Mouse (Mus musculus): ENCODE results near the gene Thoc5.

Gene Thoc5

DNA sequence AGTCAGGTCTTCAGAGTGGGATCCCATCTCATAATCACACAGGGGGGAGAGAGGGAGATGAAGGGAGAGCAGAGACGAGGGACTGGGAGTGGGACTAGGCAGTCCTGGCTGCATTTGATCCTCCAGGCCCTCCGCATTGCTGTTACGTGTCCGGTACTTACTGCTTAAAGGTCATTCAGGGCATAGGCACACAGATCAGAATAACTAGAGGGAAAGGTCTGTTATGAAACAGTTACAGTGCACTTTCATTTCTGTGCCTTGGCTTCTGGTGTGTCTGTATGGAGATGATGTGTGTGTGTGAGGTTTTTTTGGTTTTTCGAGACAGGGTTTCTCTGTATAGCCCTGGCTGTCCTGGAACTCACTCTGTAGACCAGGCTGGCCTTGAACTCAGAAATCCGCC lies 11.1 kb downstream of the Thoc5 start:
- DNase-seq (ENCODE audit: extremely low read depth, low read depth, low spot score): no peak

DNA sequence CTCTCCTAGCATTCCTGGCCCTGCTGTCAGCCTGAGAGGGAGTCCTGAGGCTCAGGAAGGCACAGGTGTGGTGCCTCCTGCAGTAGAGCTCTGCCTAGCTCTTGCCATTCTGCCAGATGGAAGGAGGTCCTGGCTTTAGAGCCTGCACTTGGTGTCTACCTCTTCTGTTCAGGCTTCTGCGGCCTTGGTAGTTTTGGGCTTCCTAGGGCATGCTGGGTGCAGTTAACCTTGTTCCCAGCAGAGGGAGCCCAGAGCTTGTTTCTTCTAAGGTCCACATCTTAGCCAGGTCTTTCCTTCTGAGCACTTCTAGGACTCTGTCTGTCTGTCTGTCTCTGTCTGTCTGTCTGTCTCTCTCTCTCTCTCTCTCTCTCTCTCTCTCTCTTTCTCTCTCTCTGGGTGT lies 20.9 kb downstream of the Thoc5 start:
- no peak for DNase-seq (ENCODE audit: extremely low read depth, low read depth, low spot score)

DNA sequence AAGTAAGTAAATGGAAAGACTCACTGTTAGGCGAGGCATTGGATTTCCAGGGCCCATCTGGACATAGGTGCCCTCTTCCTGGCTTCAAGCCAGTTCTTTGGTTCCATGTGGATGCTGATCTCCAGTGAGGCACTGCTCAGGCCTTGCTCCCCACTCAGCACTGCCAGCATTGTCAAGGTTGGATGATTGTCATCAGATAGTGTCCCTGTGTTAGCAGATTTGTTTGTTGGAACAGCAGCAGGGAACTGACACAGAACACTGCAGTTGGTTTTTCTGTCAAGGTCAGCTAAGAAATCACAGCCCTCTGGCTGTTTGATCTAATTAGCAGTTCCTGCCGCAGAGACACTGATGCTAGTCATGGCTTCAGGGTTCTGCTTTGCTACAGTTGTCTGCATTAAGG lies 26.2 kb downstream of the Thoc5 start:
- no peak for DNase-seq (ENCODE audit: extremely low read depth, low read depth, low spot score)

DNA sequence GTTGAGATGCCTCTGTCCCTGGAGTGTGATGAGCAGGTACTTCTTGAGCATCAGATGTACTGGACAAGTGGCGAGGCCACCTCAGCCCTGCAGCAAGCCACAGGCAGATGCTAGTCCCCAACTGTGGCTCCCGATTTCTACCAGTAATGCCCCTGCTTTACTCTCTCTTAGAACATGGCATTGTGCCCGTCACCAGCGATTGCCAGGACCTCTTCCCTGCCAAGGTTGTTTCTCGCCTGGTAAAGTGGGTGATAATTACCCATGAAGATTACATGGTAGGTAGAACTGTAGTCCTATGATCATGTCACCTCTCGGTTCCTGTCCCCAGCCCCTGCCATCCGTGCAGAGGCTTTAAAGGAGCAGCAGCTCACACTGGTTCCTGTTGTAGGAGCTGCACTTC lies 26.6 kb downstream of the Thoc5 start:
- DNase-seq (ENCODE audit: extremely low read depth, low read depth, low spot score): no peak

DNA sequence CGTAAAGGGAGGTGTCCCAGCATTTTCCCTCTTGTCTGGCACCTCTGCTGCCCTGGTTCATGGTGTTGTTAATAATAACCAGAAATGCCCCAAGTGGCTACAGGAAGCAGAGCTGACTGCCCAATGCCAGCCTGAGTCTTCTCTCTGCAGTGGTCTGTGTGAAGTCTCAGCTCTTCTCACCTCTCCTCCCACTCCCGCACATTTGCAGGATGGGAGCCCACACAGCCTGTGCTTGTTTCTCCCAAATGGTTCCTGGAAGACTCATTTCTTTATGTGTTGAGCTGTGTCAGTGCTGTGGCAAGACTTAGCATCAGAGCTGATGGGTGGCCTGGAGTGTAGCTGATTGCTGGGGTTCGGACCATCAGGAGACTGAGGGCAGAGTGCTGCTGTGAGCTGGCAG lies 32.1 kb downstream of the Thoc5 start:
- DNase-seq (ENCODE audit: extremely low read depth, low read depth, low spot score): no peak

DNA sequence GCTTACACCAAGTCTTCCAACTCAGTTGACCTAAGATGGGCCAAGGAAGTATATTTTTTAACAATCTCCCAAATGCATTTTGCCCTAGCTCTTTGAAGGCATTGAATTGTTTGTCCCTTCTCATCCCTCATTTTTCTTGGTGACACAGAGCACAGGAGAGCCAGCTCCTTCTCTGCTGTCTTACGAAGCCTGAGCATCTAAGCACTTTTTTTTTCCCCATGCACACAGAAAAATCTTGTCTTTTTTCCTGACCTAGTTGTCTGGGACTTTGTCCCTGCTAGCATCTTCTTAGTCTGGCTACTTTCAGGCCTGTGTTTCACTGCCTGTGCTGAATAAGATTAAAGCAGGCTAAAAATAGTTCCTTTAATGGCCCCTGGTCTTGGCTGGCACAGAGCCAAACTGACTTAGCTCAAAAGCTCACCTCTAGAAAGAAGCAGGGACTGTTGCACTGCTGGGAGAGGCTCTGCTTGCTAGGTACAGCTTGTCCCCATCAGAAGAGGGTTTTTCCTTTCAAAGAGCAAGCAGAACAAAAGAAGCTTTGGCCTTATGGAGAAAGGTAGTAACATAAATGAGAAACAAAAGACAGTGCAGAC lies 36.0 kb downstream of the Thoc5 start:
- no peak for DNase-seq (ENCODE audit: extremely low read depth, low read depth, low spot score)

DNA sequence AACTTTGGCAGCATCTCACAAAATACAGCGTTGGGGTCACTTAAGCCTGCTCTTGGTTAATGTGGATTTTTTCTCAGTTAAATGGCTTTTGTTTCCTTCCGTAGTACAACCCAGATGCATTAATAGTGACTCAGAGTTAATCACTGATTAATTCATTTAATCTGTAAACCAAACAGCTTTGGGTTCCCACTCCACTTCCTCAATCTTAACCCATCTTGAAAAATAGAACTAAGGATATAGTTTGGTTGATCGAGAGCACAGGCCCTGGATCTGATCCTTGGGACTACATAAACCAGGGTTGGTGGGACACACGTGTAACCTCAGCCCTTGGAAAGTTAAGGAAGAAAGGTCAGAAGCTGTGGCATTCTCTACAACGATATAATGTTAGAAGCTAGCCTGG lies 41.1 kb downstream of the Thoc5 start:
- DNase-seq (ENCODE audit: extremely low read depth, low read depth, low spot score): no peak

DNA sequence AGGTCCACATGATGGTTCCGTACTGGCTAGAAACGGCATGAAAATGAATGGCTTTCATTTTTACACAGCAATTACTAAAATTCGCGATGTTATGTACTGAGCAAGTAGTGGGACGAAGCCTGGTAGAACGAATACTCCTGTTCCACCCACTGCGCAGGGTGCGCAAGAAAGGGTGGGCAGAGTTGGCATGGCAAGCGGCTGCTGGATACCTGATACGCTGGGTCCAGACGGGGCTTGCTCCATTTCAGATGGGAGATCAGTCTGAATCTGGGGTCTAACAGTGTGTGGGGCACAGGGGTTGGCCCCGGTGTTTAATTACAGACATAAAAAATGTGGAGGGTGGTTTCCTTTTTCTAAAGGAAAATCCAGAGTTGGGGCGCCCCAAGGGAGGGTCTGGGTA lies 51.4 kb downstream of the Thoc5 start:
- DNase-seq (ENCODE audit: extremely low read depth, low read depth, low spot score): no peak

DNA sequence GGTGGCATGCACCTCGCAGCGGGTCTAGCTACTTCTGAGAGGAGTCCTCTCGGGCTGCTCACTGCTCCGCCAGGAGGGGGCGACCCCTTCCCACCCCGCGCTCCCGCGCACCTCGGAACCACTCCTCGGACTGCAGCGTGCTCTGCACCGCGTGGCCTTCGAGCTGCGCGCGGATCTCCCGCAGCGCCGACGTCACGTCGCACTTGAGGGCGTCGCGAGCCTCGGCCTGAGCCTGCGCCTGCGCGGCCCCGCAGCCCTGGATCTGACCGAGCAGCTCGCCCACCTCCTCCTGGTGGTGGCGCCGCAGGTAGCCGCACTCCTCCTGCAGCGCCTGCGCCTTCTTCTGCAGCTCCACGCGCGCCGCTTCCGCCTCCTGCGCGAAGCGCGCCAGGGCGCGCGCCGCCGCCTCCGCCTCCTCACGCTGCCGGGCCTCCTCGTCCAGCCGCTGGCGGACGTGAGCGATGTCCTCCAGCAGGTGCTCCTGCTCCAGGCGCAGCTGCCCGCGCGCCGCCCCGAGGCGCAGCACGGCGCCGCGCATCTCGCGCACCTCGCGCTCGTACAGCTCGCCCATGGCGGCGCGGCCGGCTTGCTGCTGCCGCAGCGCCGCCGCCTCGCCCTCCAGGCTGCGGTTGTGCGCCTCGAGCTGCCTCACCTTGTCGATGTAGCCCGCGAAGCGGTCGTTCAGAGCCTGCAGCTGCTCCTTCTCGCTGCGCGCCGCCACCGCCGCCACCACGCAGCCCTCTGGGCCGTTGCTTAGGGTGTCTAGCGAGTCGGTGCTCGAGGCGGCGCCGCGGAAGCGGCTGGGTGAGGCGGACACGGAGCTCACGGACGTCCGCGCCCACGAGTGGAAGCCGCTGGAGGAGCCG lies 52.1 kb downstream of the Thoc5 start:
- DNase-seq (ENCODE audit: extremely low read depth, low read depth, low spot score): no peak

DNA sequence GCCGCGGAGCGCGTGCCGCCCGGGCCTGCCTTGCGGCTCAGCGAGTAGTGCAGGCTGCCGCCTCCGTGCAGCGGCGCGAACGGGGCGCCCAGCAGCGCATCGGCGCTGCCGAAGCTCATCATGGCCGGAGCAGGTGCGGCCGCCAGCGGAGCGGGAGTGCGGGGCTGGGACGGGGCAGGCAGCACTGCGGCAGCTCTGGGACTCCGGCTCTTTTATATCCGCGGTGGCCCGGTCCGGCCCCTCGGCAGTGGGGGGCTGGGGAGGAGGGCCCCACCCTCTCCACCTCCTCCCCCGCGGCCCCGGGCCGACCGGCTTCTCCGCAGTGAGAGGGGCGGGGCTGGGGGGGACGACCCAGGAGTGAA lies 52.7 kb downstream of the Thoc5 start, which contains the start of gene Nefh:
Nefh (minus strand) TSS at position 252 of the 362 bp plus-strand sequence.
- no peak for DNase-seq (ENCODE audit: extremely low read depth, low read depth, low spot score)

DNA sequence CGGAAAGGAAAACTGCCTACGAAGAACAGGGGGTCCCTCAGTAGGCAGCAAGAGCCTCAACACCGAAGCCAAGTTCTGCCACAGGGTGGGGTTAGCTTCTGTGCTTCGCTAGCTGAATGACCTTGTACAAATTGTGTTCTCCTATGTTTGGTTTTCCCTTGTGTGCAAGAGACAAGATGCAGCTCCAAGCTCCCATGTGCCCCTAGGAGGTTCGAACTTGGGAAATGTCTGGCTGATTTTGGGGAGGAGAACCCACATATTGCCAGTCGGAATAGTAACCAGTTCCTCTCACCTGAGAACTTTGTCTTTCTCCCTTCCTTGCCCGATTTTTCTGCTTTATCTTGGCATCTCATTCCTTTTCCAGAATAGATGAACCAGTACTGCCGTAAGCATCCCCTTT lies 53.7 kb downstream of the Thoc5 start:
- no peak for DNase-seq (ENCODE audit: extremely low read depth, low read depth, low spot score)

DNA sequence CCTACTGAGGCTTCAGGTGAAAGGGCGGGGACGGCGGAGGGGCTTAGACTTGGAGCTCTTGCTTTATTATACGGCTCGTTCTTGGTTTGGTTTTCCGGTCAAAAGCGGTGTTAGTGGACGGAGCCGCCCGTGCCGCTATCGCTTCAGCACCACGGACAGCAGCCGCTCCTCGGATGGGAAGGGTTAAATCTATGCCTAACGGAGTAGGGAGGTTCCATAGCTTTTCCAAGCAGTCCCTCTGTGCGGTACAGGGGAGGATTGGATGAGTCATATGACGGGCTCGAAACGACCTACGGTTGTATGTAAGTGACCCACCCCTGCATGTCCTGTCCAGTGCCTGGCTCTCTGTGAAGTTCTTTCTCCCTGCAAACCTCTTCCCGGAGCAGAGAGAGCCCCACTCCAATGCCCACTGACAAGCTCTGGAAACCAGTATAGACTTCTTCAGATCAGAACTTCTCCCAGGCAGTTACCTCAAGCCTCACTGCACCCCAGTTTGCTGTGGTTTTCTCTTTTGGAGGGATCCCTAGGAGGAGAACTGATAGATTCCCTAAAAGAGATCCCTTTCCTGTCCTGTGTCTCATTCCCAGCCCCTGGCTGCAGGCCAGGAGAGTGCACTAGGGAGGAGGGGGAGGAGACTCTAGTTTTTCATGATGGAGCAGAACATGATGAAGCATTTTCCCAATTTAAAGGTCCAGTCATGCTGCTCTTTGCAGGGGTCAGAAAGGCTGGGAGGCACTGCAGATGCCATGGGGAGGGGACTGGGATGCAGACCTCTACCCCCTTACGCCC lies 54.3 kb downstream of the Thoc5 start:
- no peak for DNase-seq (ENCODE audit: extremely low read depth, low read depth, low spot score)

DNA sequence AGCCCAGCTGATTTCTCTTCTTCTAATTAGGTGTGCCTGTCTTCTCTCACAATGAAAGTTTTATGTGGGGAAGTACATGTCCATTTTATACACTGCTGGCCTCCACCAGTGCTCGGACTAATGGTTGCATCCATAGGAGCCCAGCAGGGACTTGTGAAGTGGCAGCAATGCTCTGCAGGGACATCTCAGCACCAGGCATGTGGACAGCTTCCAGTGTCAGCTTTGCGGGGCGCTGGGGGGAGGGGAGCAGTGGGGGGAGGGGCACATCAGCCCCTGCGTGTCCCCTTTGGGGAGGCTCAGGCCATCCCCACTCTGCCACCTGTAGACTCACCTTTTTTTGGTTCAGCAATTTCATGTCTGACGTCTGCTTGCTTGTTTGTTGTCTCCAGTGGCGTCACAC lies 58.3 kb downstream of the Thoc5 start:
- no peak for DNase-seq (ENCODE audit: extremely low read depth, low read depth, low spot score)

DNA sequence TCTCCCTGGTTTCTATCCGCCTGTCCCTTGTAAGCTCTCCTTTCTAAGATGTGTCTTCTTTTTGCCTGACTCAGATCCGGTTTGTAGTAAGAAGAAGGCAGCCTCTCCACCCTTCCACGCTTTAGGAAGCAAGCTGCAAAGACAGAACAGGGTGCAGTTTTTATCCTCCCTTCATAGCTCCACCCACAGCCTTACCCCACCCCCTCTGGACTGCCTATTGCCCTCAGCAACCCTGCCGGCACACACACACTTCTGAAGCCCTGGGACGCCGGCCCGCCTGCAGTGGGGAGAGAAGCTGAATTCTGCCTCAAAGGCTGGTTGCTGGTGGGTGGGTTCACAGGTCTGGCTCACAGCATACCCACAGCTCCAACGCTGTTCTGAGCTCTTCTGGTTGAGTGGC lies 58.8 kb downstream of the Thoc5 start:
- DNase-seq (ENCODE audit: extremely low read depth, low read depth, low spot score): no peak

DNA sequence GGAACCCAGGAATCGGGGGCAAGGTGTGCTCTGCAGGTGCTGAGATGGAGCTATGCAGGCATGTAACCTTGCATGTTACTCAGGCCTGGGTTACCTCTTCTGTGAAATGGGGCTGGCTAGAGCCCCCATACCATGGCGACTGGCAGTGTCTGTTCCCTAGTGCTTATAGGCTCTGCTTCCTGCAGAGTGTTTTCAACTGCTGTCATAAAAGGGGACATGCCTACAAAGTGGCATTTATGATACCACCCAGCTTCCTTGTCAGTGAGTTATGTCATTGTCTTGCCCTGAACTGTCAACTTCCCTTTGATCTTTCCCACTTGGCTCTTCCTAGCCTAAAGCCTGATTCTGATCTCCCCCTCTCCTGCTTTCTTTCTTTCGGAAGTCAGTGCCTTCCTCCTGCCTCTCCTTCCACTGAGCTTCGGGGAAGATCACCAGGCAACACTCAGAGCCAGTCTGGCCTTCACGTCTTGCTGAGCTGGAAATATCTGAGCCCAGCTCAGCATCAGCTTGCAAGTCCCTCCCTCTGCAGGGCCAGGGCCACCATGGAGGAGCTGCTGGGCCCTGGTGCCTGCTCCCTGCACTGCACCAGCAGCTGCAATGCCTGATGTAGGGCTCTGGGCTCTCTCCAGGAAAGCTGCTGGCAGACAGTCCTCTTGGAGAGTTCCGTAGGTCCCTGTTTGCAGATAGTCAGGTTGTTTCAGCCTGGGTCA lies 68.1 kb downstream of the Thoc5 start:
- DNase-seq (ENCODE audit: extremely low read depth, low read depth, low spot score): no peak

DNA sequence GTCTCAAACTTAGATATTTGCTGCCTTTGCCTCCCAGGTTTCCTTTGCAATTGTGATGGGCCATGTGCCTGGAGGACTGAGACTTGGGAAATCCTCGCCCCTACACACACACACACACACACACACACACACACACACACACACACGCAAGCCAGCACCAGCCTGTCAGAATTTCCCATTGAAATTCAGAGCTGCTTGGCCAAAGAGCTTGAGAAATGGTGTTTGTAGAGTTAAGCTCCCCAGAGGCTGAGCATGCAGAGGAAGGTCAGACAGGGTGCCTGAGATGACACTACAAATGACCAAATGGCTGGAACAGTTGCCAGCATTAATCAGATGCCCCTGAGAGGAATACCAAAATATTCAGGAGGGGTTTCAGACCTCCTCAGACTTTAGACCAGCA lies 71.2 kb downstream of the Thoc5 start:
- no peak for DNase-seq (ENCODE audit: extremely low read depth, low read depth, low spot score)

DNA sequence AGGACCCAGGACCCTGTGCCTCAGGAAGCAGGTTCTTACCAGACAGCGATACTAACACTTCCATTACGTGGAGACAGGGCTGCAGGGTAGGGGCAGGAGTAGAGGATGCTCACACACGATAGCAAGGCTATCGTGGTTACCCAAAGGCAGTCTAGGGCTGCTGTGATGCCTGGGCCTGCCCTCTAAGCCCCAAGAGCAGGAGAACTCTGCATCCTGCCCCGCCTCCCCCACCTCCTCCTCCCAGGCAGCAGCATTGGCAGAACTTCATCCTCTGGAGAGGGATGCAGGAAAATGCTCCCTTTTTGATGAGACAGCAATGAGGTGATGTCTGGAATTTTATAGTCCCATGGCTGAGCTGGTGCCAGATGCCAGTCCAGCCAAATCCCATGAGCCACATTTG lies 71.8 kb downstream of the Thoc5 start:
- DNase-seq (ENCODE audit: extremely low read depth, low read depth, low spot score): no peak

DNA sequence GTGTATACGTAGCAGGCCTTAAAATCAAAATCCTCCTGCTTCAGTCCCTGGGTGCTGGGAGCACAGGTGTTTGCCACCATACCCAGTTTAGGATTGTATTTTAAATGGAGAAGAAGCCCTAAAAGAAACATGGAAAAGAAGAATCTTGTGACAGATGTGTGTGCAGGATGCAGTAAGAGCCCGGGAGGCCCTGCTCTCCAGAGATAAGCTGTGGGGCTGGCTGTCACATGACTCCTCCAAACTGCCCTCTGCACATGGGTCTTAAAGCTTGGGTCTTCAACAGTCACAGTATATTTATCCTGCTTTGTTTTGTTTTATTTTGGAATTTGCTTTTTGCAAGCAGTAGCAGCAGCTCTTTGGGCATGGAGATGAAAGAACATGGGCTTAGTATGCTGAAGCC lies 72.4 kb downstream of the Thoc5 start:
- DNase-seq (ENCODE audit: extremely low read depth, low read depth, low spot score): no peak

DNA sequence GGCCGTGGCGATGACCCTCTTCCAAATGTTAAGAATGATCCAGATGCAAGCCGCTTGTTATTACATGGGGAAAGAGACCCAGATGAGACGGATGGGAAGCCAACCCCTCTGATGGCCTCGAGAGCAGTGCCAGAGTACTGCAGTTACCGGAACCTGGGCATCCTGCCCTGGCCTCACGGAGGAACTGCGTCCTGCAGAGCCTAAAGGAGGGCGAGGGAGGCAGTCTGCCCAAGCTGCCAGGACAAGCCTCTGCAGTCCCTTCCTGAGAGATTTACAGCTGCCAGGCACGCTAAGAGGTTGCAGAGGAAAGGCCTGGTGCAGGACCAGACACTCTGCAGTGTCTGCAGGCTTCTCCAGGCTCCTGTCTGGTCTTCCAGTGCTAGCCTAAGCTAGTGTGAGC lies 73.3 kb downstream of the Thoc5 start:
- DNase-seq (ENCODE audit: extremely low read depth, low read depth, low spot score): no peak

DNA sequence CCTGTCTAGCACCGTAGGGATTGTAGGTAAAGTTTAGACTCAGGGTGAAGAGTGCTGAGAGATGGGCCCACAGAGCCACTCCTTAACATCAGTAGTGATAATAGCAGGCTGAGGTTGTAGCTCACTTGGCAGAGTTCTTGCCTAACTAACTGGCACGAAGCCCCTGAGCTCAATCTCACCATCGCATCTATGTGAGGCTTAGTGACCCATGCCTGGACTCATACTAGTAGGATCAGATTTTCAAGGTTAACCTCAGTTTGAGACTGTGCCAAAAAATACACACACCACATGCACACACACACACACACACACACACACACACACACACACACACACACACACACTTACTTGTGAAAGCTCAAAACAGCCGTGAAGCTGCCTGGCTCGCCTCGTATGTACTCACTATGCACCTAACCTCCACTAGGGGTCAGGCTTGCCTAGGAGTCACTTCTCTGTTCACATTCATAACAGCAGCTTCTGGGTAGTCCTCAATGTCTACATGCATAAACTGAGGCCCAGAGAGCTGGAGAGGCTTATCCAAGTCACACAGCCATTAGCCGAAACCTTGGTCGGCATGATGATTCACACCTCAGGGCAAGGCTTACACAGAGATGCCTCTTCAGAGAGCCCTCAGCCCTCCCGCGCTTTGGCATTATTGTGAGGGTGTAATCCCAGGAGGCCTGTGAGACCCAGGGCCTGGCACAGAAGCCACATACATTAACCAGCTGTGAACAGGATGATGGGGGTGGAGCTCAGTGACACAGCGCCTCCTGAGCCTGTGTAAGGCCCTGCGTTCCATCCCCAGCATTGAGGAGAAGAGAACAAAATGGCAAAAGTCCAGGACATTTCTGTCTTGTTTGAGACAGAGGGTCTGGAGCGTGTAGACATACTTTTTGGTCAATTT lies 78.1 kb downstream of the Thoc5 start:
- DNase-seq (ENCODE audit: extremely low read depth, low read depth, low spot score): no peak
